Mouse (Mus musculus): ENCODE results near the gene Sppl2c. TPM values are rescaled to one million over a fixed set of nuclear protein-coding genes. Genes with fewer than 3 reads are reported as not detected.

Gene Sppl2c
- polyA plus RNA-seq, 1 experiment: not detected

DNA sequence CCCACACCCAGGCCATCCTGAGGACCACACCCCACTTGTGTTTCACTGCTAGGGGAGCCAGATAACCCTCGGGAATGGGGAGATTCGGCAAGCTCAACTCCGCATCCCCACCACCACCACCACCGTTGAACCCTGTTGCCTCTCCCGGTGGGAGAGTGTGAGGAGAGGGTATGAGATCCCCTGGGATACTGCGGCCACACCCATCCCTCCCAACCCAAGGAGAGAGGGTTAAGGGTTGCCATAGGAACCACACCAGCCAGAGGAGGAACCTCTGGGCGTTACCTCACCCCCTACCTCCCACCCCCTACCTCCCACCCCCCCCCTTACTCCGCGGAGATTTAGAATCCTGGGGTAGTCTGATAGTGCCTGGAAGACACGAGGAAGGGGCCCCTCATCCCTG lies 47.0 kb downstream of the Sppl2c start:
- H3K4me1 ChIP-seq (ENCODE audit: control insufficient read depth): peaks cover 16% of the 10 kb centered on the region
- H3K36me3 ChIP-seq (ENCODE audit: control insufficient read depth): no peaks in the 10 kb centered on the region
- H3K4me3 ChIP-seq (replicated peaks): no peak overlapping the region
- TF ChIP-seq GATA1 (IDR thresholded peaks at IDR 0.05; ENCODE audit: low read length): no peak
- TF ChIP-seq TAL1 (IDR thresholded peaks at IDR 0.05; ENCODE audit: low read length): no peak
- H3K9me3 ChIP-seq (ENCODE audit: control insufficient read depth, low read length): no peaks in the 10 kb centered on the region; the same call in 1 of the 2 replicates
- peaks cover 79% of the 10 kb centered on the region for H3K27me3 ChIP-seq (ENCODE audit: control insufficient read depth)

DNA sequence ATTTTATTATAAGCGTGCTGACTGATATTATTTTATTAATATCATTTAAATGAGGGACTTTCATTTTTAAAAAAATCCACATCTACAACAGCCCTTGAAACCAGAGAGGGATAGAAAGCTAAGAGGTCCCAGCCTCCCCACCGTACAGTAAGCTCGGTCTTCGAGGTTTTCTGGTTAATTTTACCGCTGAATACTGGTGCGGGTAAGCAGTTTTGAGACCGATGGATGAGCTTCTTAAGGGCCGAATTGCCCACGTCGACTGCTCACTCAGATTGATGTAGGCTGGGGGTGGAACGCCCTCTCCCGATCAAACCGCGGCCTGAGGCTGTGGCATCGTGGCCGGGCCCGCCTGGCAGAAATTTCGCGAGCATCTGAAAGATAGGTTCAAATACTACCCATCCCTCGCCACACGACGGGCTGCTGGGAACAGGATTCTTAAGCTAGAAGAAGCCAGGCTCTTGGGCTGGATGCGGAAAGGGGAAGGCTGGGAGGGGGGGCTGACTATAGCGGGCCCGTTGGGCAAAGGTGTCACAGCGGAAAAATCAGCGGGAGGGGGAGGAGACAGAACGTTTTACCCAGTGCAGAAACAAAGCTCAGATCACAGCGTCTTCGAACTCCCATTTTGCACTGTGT lies 47.6 kb downstream of the Sppl2c start:
- Histone ChIP-seq H3K27me3 (ENCODE audit: control insufficient read depth) (peaks cover 79% of the 10 kb centered on the region), H3K9me3 (ENCODE audit: control insufficient read depth, low read length) (no peaks in the 10 kb centered on the region; the same call in 1 of the 2 replicates), H3K4me1 (ENCODE audit: control insufficient read depth) (peaks cover 16% of the 10 kb centered on the region), H3K4me3 (replicated peaks) (no peak overlapping the region), H3K36me3 (ENCODE audit: control insufficient read depth) (no peaks in the 10 kb centered on the region)
- TF ChIP-seq GATA1 (IDR thresholded peaks at IDR 0.05; ENCODE audit: low read length): no peak
- no peak for TF ChIP-seq TAL1 (IDR thresholded peaks at IDR 0.05; ENCODE audit: low read length)

DNA sequence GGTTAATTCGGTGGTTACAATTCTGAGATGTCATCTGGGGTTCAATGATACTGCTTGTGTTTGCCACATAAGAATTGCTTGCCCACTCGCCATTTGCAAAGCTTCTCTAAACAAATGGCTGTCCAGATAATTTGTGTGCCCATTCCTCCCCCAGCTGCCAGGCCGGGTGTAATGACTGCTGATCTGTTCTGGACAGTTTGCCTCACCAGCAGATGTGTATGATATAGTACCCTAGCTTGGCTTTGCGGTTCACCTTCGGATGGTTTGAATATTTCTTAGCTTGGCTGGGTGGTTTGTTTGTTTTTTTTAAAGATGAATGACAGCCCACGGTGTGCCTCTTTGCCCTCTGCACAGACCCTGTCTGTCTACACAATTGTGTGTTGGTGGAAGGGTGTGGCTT lies 48.6 kb downstream of the Sppl2c start:
- Histone ChIP-seq H3K4me1 (ENCODE audit: control insufficient read depth) (peaks cover 16% of the 10 kb centered on the region), H3K27me3 (ENCODE audit: control insufficient read depth) (peaks cover 72% of the 10 kb centered on the region), H3K9me3 (ENCODE audit: control insufficient read depth, low read length) (no peaks in the 10 kb centered on the region; the same call in 1 of the 2 replicates), H3K36me3 (ENCODE audit: control insufficient read depth) (no peaks in the 10 kb centered on the region), H3K4me3 (replicated peaks) (no peak overlapping the region)
- no peak for TF ChIP-seq TAL1 (IDR thresholded peaks at IDR 0.05; ENCODE audit: low read length)
- no peak for TF ChIP-seq GATA1 (IDR thresholded peaks at IDR 0.05; ENCODE audit: low read length)

DNA sequence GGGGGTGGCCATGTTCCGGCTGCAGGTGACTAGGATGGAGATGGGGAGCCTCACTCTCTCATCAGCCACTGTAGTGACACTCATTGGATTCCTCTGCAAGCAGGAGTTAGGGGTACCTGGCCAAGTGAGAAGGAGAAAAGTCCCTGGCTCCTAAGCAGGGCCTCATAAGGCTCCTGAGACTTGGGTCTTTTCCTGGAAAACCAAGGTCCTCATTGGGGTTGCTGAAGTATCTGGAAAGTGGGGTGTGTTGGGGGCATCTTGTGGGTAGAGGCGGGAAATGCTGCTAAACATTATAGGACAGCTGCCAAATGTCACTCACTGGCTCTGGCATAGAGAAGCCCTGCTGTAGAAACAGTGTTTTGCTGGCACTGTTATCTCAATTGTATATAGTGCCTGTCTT lies 49.8 kb downstream of the Sppl2c start:
- Histone ChIP-seq H3K4me1 (ENCODE audit: control insufficient read depth) (peaks cover 14% of the 10 kb centered on the region), H3K9me3 (ENCODE audit: control insufficient read depth, low read length) (no peaks in the 10 kb centered on the region; the same call in 1 of the 2 replicates), H3K27me3 (ENCODE audit: control insufficient read depth) (peaks cover 61% of the 10 kb centered on the region), H3K4me3 (replicated peaks) (no peak overlapping the region), H3K36me3 (ENCODE audit: control insufficient read depth) (no peaks in the 10 kb centered on the region)
- no peak for TF ChIP-seq GATA1 (IDR thresholded peaks at IDR 0.05; ENCODE audit: low read length)
- no peak for TF ChIP-seq TAL1 (IDR thresholded peaks at IDR 0.05; ENCODE audit: low read length)

DNA sequence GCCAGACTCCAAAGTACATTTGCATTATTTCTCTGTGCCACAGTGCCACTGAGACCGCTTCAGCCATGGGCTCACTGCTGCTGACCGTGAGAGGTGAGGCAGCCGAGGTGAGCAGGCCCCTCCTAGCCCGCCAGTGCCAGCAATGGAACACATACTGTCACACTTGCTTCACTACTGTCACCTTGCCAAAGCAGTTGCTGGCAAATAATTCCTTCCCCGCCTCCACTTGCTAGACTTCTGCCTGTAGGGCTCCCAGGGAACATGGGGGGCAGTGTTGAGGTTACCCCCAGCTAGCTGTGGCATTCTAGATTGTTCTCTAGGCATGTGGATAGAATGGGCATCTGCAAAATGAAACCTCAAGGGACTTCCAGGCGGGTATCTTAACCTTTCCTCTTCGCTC lies 51.1 kb downstream of the Sppl2c start:
- H3K27me3 ChIP-seq (ENCODE audit: control insufficient read depth): peaks cover 48% of the 10 kb centered on the region

DNA sequence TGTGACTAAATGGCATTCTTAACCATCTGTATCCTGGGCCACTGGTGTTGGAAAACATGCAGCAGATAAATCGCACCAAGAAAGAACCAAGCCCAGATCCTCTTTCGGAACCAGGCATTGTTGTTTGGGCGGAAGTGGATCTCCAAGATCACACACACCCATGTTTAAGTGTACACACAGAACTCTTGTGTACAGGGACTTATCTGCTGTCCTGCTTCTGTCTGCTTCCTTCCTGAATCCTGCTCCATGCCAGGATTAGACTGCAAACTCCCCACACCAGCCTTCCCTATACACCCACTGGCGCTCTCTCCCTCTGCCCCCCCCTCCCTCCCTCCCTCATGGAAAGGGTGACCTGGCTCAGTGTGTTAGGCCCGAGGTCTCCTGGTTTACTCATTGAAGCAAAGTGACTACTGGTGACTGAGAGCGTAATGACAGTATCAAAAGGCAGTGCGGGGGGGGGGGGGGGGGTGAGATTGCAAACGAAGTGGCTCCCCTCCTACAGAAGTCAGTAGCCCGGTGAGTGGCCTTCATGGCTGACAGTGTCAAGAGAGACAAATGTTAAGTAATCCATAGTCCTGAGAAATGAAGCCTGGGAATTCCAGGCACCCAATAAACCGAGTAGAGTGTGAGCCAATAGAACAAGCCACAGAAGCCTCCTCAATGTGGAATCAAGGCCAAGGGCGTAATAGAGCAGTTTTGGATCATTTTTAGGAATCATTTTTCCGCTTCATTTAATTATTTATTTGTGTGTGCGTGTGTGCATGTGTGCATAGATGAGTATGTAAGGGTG lies 52.0 kb downstream of the Sppl2c start:
- H3K9me3 ChIP-seq (ENCODE audit: control insufficient read depth, low read length): no peaks in the 10 kb centered on the region
- H3K4me3 ChIP-seq (replicated peaks): no peak overlapping the region
- no peaks in the 10 kb centered on the region for H3K4me1 ChIP-seq (ENCODE audit: control insufficient read depth)
- TF ChIP-seq TAL1 (IDR thresholded peaks at IDR 0.05; ENCODE audit: low read length) (no peak), GATA1 (IDR thresholded peaks at IDR 0.05; ENCODE audit: low read length) (no peak)
- H3K27me3 ChIP-seq (ENCODE audit: control insufficient read depth): peaks cover 38% of the 10 kb centered on the region
- H3K36me3 ChIP-seq (ENCODE audit: control insufficient read depth): no peaks in the 10 kb centered on the region

More for the DNA sequence above, 51.1 kb downstream of the Sppl2c start:
- H3K4me3 ChIP-seq (replicated peaks): no peak overlapping the region
- no peaks in the 10 kb centered on the region; the same call in 1 of the 2 replicates for H3K9me3 ChIP-seq (ENCODE audit: control insufficient read depth, low read length)
- peaks cover under 1% of the 10 kb centered on the region for H3K4me1 ChIP-seq (ENCODE audit: control insufficient read depth)
- no peaks in the 10 kb centered on the region for H3K36me3 ChIP-seq (ENCODE audit: control insufficient read depth)
- TF ChIP-seq GATA1 (IDR thresholded peaks at IDR 0.05; ENCODE audit: low read length) (no peak), TAL1 (IDR thresholded peaks at IDR 0.05; ENCODE audit: low read length) (no peak)

Other genes starting within 250 kb of the Sppl2c start
- 0.27 and 0.30 TPM in 2 replicates for gene Nsf, start 232.3 kb upstream of the Sppl2c start, polyA plus RNA-seq (2012)
- 0.44 and 0.71 TPM in 2 replicates for gene Arf2, start 219.6 kb upstream of the Sppl2c start, polyA plus RNA-seq (2012)
- gene Crhr1, start 53.5 kb upstream of the Sppl2c start, polyA plus RNA-seq (2012): not detected in 2 replicates
- not detected in 2 replicates for gene Mapt, start 45.1 kb downstream of the Sppl2c start, polyA plus RNA-seq (2012)